Mouse (Mus musculus) heart, postnatal 14 days (tissue): ENCODE results near the gene Syp. TPM values are rescaled to one million over a fixed set of nuclear protein-coding genes. Genes with fewer than 3 reads are reported as not detected.

Experiments used
- DNase-seq, 2 experiments: peaks; one replicate each; pipeline ENCODE4 v3.0.0; 2021 to 2022
- intact Hi-C: fragments of 180-260 bp; cut with DNase I; formaldehyde crosslinking; loops from one replicate; pipeline ENCODE4 v1.15.1; 2025
- total RNA-seq, 2 experiments: library from RNA; stranded (reverse); gene quantifications; 2 replicates each; pipeline ENCODE4 v1.2.3; 2021

Syp gene
- total RNA-seq, 2 experiments from 2014 or later: 1.4 to 1.8 TPM

GRCm38 (mm10) chrX:7696954-7697381, 58.7 kb downstream of the Syp start, which contains the start of gene Gpkow:
Gpkow (plus strand) TSS chrX:7697131.
- DNase-seq: peak; percentile 69 to 80
- intact Hi-C loops: loop anchor here (10.0 kb wide), 1 partner anchor 372 kb away; no protein-coding TSS in a partner anchor

Other genes starting within 250 kb of the Syp start
- under 1 TPM in 1 of 2 experiments, not detected in 1; 0.05 TPM for gene Foxp3, start 64.8 kb upstream of the Syp start, total RNA-seq
- gene Ppp1r3f, start 64.2 kb upstream of the Syp start, total RNA-seq: 1 to 10 TPM; 2.3 to 2.6 TPM
- 10 to 100 TPM; 11.5 to 12.4 TPM for gene Ccdc22, start 33.0 kb upstream of the Syp start, total RNA-seq
- gene Cacna1f, start 31.4 kb upstream of the Syp start, total RNA-seq: not detected
- 10 to 100 TPM; 19.4 to 21.4 TPM for gene Prickle3, start 18.8 kb downstream of the Syp start, total RNA-seq
- gene Plp2, start 32.9 kb downstream of the Syp start, total RNA-seq: 10 to 100 TPM; 43.8 to 58.0 TPM
- 10 to 100 TPM; 18.4 to 21.2 TPM for gene Magix, start 42.8 kb downstream of the Syp start, total RNA-seq
- 10 to 100 TPM; 21.4 to 21.5 TPM for gene Gpkow, start 58.7 kb downstream of the Syp start, total RNA-seq
- gene Wdr45, start 75.9 kb downstream of the Syp start, total RNA-seq: 10 to 100 TPM; 28.8 to 38.3 TPM
- gene Gm45208, start 83.8 kb downstream of the Syp start, total RNA-seq: not detected
- gene Praf2, start 90.0 kb downstream of the Syp start, total RNA-seq: 1 to 10 TPM; 7.0 to 8.0 TPM
- 1 to 10 TPM in 1 of 2 experiments, under 1 TPM in 1; 0.74 to 1.2 TPM for gene Ccdc120, start 112.4 kb downstream of the Syp start, total RNA-seq
- 10 to 100 TPM; 14.8 to 19.9 TPM for gene Tfe3, start 124.1 kb downstream of the Syp start, total RNA-seq
- 10 to 100 TPM; 26.1 to 31.7 TPM for gene Gripap1, start 151.3 kb downstream of the Syp start, total RNA-seq
- under 1 TPM; 0.39 to 0.45 TPM for gene Kcnd1, start 183.8 kb downstream of the Syp start, total RNA-seq
- 10 to 100 TPM; 33.5 to 33.8 TPM for gene Otud5, start 202.9 kb downstream of the Syp start, total RNA-seq
- 1 to 10 TPM; 2.5 to 3.5 TPM for gene Pim2, start 239.8 kb downstream of the Syp start, total RNA-seq
- 10 to 100 TPM; 14.1 to 14.7 TPM for gene Slc35a2, start 245.6 kb downstream of the Syp start, total RNA-seq